Mouse (Mus musculus): ENCODE results near the gene Gm37240.

Gm37240 gene

DNA sequence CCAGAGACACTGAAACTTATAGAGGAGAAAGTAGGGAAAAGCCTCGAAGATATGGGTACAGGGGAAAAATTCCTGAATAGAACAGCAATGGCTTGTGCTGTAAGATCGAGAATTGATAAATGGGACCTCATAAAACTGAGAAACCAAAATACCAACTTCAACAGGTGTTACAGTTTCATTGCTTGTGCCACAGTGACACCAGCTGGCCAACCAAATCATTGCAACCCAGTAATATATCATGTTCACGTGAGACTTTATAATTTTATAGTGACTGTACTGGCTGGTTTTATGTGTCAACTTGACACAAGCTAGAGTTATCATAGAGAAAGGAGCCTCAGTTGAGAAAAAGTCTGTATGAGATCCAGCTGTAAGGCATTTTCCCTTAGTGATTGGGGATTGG, 1344.9 kb downstream of the Gm37240 start:
- peak; percentile 67 for DNase-seq

DNA sequence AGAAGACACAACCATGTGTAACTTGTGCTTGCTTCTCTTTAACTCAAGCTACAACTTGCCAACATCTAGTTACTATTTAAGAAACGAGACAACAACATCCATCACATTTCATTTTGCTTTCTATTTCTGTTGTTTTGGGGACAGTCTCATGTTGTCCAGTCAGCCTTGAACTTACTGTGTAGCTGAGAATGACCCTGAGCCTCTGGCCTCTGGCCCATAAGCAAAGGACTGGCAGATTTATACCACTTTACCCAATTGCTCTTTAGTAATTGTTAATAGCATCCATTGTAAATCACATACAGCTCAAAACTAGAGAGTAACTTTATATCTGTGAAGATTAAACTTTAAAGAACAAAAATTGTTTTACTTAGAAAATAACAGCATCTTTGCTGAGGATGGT, 1345.4 kb downstream of the Gm37240 start:
- DNase-seq: peak; percentile 9

DNA sequence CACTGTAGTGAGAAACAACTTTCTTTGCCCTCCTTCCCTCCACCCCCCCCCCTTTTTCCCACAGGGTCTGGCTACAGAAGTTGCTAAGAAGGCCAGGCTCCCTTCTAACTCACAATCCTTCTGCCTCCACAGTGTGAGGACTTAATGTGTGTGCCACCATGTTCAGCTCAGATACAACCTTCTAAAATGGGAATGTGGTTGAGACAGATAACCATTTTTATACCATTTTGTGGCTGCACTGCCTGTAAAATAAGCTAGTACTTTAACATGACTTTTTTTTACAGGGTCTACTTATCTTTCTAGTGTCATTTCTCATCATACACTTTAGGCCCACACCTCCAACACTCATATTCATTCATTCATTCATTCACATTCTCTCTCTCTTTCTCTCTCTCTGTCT, 1346.7 kb downstream of the Gm37240 start:
- DNase-seq: no peak

DNA sequence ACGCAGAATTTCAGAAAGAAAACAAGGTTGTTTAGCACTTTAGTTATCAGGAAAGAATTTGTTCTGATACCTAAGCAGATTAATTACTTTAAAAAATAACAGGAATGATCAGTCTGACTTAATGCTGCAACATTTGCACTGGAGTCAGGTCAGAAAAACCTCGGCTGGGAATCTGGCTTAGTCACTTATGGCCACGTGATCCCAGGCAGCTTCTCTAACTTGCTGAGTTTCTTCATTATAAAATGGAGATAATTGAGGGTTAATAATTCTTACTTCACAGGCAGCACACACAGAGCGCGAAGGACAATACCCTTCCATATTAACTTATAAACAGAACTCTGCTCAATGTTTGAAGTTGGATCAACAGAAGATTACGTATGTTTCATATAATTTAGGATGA, 1350.3 kb downstream of the Gm37240 start:
- peak; percentile 56 for DNase-seq

DNA sequence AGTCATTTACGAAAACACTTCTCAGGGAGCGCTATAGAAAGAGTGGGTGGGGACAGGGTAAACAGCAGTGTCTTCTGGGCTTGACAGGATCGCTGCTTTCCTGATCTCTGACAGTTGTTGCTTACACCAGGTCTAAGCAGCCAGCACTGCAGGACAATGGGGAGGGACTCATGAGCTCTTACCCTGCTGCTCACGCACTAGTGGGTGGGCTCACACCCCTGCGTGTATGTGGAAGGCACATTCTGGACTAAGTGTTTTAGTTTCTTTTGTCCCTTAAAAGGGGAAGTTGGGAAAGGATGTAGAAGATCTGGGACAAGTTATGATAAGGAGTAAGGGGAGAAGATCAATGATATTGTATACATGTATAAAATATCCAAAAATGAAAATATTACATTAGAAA, 1354.1 kb downstream of the Gm37240 start:
- no peak for DNase-seq

DNA sequence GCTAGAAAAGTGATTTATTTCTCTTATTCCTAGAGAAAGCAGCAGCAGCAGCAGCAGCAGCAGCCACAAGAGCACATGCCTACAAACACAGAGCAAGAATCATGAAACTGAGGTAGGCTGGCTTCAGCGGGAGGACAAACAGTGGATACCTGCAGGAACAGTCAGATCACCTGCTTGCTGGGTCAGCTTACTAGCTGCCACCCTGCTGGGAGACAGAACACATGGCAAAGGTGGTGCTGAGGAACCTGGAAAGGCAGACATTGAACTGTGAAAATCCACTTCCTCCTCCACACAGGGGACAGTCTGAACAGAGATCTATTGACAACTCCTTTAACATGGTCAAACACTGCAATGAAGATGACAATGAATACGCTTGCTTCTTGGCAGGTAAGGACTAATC, 1358.3 kb downstream of the Gm37240 start:
- no peak for DNase-seq

DNA sequence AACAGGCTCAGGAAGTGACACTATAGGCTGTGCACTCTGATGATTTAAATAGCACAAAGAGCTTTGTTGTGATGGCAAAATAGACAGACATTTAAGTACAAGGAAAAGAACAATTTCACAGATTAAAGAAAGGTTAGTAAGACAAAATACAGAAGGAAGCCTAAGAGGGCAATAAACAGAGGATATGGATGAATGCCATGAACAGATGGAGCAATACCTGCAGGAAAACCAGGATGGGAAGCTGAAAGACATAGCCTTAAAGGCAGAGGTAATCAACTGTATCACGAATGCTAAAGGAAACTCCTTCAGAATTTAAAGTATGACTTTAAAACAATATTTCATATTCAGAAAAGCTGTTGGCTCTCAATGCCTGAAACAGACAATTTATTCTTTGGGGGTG, 1362.4 kb downstream of the Gm37240 start:
- DNase-seq: no peak

DNA sequence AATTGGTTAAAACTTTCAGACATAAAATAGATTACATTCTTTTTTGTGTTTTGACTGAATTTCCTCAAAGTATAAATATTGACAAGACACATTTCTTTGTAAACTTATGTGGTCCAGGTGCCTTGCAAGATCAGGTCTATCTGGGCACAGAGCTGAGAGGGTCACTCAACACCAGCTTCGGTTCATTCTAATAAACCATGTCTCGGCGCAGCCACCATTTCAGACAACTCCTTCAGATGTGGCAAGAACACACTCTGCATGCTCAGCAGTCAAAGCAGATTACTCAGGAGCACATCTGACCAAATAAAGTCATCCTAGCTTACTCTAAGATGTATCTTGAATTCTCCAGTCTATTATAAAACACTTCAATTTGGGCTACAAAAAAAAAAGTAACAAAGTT, 1371.2 kb downstream of the Gm37240 start:
- DNase-seq: no peak

DNA sequence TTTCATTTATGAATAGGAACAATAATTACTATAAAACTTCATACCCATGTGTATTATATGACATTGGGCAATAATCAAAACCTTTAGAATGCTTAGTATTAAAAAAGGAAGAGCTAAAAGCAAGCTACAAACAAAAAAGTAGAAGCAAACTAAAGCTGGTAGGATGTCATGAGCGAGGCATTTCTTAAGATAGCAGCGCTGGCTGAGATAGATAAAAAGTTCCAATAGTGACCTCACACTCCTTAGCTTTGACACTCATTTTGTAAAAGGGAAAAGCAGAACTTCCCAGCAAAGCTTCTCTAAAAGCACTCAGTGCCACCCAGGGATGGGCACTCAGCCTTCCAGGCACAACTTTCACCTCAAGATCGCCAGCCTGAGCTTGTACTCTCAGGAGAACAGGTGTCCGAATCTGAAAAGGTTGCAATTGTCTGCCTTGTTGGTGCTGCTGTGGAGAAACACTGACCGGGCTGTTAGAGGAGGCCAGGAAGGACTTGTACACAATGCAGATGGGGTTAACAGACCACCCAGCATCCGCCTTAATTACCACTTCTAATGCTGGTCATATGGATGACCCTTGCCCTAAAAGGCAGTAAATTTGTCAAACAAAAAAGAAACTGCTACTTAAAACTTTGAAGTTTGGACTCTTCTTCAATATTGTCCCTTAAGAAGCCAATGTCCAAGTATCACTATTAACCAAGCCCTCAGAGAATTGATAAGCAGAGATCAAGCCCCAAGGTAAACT, 1374.4 kb downstream of the Gm37240 start:
- no peak for DNase-seq

DNA sequence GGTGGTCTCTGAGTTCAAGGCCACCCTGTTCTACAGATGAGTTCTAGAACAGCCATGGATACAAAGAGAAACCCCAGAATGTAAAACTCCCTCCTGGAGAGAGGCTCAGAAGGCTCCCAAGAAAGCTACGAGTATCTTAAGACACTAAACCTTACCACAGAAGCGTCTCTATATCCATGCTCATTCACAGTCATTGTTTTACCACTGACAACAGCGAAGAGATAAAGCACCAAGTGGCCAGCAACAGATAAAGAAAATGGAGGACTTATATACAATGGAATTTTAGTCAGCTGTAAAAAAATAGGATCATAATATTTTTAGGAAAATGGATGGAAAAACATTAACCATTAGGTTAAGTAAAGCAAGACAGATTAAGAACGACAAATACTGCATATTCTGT, 1382.1 kb downstream of the Gm37240 start:
- DNase-seq: no peak

DNA sequence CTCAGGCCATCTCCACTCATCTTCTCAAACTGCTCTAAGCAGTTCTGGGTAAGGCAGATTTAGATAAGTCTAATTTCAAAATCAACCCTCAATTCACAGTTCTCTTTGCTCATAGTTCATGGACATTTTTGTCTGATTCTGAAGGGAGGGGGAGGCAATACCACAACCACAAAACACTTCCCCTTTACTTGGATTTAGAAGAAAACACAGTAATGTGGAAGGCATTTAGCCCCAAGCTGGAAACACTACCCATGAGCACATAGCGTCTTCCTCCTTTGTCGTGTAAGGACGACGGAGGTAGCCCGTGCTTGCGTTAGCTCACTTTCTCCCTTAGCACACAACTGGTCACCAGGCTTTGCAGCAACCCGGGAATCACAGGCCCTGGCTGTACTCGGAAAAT, 1383.0 kb downstream of the Gm37240 start:
- no peak for DNase-seq

DNA sequence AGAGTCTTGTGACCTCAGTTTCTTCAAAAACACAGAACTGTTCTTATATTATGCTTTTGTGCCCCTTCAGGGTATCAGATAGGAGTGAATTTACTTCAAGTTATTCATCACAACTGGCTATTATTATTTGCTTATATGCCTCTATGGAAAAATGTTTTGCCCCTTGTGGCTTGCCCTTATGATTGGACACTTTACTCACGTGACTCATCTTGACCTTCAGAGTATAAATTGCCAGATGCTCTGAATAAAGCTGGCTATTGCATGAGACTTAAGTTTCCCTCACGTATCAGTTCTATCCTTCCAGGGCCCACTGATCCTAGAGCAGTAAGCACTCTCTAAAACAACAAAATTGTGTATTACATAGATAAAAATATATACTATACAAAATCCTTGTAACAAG, 1385.2 kb downstream of the Gm37240 start:
- no peak for DNase-seq

DNA sequence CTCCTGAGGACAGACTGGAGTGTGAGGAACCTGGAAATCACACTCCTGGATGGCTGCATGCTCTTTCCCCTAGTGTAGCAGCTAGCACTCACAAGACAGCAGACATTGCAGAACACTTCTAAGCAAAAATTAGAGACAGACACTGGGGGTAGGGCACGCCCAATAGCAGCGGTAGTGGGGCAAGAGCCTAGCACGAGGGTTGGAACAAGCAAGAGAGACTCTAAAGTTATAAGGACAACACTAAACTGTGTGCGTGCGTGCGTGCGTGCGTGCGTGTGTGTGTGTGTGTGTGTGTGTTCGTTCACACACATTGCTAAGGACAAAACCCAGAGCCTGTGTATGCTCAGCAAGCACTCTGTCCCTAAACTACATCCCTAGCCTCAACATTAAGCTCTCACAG, 1386.8 kb downstream of the Gm37240 start:
- no peak for DNase-seq

DNA sequence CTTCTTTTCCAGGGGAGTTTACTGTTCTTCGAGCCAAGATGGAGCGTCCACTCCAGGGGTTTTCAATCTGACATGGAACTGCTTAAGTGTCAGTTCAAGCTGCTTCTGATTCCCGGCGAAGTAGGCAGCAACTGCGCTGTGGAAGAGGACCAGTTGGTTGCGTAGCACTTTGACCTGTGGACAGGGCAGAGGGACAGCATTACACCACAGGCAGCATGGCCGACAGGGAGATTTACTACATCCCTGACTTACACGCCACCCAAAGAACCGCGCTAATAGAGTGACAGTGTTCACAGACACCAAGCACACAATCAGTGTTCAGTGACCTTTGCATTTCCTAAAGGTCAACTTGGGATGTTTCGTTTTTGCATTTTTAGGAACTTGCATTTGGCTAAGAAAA, 1389.6 kb downstream of the Gm37240 start:
- peak; percentile 17 for DNase-seq

DNA sequence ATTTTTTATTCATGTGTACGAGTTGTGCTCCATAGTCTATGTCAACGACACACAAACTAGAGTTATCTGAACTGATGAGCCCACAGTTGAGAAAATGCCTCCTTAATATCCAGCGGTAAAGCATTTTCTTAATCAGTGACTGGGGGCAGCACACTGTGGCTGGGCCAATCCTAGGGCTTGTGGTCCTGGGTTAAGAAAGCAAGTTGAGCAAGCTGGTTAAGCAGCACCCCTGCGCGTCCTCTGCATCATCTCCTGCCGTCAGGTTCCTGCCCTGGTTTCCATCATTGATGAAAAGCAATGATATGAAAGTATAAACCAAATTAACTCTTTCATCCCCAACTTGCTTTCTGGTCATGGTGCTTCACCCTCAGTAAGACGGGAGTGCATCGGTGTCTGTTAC, 1394.7 kb downstream of the Gm37240 start:
- no peak for DNase-seq

DNA sequence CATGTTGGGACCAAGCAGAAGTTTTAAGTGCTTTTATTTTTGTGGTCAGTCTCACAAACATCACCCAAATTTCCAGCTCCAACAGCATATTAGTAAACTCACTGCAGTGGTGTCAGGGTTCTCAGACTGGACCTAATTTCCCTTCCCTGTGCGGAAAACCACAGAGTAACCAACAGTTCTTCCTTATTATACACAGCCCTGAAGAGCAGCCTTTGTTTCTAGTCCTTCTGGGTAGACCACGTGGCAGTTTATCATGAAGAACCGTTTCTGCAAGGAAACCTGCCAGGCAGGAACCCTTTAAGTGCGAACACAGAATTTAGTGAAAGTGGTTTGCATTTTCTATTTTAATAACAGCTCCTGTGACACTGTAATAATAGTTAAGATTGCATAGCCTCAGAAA, 1395.2 kb downstream of the Gm37240 start:
- no peak for DNase-seq

DNA sequence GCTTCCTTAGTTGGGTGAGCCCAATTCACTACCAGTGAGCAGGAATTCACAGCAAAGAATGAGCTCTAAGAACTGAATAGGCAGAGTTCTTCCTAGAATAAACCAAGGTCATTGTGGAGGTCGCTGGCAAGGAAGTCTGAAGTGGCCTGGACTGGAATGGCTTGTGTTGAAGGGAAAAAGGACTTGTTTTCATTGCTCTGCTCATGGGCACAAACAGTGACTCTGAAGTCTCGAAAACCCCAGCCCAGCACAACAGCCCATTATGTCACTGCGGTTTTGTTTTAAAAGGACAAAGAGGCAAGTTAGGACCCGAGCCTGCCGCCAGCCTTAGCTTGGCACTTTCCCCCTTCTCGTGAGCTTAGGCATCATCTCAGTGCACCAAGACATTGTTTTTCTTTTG, 1398.6 kb downstream of the Gm37240 start:
- DNase-seq: peak; percentile 26

DNA sequence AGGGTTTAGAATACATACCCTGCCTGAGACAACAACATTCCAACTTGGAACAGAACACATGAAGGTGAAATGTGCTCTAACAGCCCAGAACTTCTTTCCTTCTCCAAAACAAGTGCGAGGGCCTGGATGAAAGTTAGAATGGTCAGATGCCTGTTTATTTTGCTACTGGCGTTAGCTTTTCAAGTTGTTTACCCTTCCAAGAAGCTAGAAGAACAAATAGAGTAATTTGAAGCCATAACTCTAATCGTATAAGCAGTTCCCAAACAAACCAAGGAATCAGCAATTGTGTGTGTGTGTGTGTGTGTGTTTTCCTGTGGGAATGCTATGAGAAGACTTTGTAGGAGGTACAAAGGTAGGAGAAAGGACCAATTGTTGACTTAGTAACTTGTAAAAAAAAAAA, 1402.4 kb downstream of the Gm37240 start:
- DNase-seq: no peak

DNA sequence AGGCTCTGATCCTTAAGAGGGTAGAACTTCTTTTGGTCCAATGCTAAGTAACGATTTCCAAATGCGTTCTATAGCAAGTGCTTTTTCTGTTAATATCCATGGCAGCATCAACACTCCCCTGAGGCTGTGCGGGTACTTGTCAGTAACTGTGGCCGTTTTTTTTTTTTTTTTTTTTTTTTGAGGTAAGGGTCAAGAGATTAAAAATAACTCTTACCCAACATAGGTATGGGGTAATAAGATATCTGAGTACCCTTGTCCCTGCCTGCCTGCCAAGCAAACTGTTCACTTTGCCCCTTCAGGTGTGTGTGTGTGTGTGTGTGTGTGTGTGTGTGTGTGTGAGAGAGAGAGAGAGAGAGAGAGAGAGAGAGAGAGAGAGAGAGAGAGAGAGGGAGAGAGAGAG, 1403.0 kb downstream of the Gm37240 start:
- no peak for DNase-seq

DNA sequence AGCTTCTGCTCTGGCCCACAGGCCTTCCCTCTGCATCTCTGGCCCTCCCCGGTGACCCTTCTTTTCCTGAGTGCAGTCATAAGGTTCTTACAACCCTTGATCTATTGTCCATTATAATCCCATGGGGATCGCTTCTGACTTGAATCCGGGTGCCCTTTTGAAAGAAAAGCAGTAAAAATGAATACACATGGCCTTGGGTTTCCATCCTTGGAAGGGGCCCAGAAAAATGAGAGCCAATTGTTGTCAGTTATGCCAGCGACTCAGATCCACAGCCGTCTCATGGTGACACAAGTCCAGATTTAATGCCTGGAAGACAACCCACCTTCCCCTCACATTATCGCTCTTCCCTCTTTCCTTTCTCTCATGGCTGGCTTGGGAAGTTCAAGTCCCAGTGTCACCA, 1405.2 kb downstream of the Gm37240 start:
- DNase-seq: no peak

DNA sequence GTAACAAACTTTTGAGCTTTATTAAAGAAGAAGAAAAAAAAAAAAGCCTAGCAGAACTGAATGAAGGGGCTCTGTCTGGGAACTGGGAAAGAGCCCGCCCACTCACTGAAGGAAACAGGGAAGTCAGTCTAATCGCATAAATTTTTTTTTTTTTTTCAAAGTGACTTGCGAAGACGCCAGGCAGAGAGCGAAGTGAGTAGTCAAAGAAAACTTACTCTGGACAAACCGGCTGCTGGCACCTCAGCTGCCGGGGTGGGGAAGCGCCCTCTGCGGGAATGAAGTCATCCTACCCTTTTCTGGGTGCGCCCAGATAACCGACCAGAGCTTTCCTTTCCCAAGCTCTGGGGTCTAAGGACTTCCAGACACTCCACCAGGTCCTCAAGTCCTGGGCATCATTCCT, 1406.2 kb downstream of the Gm37240 start:
- DNase-seq: peak; percentile 47

DNA sequence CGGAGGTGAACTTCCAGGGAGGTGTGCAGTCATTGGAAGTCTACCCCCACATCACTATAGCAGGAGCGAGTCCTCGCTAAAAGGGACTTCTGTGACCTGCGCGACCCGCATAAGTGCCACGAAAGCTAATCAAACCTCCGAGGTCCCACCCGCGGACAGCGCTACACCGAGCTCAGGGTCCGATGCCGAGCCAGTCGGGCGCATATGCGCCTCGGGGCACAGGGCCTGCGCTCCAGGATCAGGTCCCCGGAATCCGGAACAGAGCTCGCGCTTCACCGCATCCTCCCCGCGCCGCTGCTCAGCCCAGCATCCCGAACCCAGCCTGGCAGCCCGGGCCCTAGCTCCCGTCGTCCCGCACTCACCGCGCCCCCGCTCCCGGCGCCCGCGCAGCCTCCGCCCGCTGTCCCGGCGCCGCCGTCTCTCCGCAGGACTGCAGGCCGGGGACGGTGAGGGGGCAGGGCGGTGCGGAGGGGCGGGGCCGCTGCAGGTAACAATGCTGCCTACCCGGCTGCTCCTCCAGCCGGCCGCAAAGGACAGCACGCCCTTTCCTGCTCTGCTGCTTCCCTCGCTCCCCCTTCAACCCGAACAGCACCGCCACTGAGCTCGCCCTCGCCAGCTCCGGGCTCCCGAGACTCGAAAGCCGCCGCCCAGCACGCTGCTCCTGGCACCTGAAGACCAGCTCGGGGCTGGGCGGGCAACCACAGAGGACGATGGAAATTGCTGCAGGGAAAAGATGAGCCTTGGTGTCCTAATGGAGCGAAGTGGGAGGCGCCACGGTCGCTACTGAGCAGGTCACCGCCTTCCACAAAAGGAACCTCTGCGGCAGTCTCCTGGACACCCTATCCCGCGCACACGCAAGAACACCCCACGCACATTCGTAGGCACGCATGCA, 1407.1 kb downstream of the Gm37240 start, which contains the start of gene Fhdc1:
TSS of gene Fhdc1 (minus strand) at position 424 of the 892 bp plus-strand sequence.
- peak; percentile 58 for DNase-seq

DNA sequence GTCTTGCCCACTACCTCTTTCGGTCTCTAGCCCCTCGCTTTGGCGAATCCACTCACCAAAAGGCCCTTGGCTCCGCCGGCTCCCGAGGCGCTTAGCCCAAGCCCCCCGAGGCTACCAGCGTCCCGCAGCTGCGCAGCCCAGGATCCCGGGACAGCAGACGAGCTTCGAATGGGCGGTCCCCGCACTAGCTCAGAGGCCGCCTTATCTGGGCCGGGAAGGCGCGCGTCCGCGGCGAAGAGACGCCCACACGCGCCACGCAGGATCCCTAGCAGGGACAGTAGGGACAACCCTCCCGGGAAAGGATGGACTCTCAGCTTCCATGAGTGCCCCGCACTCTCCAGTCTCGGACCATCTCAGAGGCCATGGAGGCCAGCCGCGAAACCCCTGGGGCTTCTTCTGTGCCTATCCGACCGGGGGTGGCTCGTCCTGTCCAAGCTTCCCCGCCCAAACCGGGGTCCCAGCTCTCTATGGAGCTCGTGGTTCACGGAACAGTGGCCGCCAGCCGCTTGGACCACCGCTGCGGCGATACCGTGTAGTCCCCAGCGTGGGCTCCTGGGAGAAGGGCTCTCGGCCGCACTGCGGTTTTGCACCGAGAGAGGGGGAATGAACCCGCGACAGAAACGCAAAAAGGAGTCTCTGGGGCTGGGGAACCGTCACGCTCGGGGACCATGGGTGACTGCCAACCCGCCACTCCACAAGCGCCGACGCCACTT, 1407.9 kb downstream of the Gm37240 start:
- peak; percentile 44 for DNase-seq

DNA sequence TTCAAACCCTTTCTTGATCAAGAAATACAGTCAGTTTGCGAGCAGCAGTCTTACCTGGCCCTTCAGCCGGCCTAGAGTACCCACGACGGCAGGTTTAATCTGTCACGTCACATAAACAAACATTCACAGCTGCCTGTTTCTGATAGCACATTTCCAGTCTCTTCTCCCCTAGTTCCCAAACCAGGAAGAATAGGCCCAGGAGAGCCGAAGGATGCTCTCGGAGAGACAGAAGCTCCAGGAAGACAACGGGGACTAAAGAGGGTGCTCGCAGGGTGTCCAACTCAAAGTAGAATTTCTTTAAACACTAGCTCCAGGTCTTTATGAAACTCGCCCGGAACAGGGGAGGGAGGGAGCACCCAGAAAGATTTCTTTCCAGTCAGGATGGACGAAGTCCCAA, 1408.4 kb downstream of the Gm37240 start:
- DNase-seq: no peak
